In the genomic region with DNA sequence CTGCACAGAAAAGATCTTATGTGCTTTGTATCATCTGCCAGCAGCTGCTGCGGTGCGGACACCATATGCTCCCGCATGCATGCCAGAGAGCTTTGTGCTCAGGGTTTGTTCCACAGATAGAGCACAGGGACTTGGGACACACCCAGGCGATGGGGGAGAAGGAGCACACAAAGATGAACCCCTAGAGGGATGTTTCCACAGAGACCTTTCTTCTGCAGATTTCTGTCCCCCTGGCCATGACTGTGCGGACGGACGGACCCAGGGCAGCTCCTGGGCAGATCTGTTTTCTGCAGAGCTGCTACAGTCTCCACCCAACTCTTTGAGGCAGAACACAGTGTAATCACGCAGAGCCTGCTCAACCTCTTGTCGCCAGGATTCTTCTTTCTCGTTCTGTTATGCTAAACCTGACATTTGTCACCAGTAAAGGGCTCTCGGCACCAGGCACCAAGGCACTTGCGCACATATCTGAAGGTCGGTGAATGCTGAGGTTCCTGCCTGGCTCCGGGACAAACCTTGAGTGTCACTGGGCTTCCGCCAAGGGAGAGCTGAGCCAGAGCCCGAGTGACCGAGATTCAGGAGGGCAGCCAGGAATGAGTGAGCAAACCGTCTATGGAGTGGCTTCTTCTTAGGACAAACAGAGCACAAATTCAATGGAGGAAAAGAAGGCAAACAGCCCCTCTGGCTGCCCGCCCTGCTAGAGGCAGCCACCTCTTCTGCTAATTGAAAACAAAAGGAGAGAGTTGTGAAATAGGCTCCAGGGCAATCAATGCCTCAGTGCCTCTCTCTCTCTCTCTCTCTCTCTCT, we compare ENCODE assay signal across 8 mouse cellular contexts. TPM values are rescaled to one million over a fixed set of nuclear protein-coding genes. Genes with fewer than 3 reads are reported as not detected.
DNase-seq lines count a peak whose midpoint lies in the region; ATAC-seq and TF ChIP-seq lines count a peak whose summit lies in the region.

No protein-coding gene starts in this region.

- H3K4me1 ChIP-seq in hindbrain, embryonic 13.5 days (replicated peaks), result peaks cover 23% of the 10 kb centered on the region
- peaks cover 38% of the 10 kb centered on the region for H3K4me1 ChIP-seq in lung, postnatal 0 days (ENCODE audit: insufficient read depth, low read depth, low read length)

- WGBS in hindbrain, embryonic 13.5 days, result 15% methylated on average over 19 of the region's 19 CpGs
- WGBS in lung, postnatal 0 days, result 21% methylated on average over 19 of the region's 19 CpGs

- H3K36me3 ChIP-seq in hindbrain, embryonic 13.5 days, result no peaks in the 10 kb centered on the region
- H3K36me3 ChIP-seq in lung, postnatal 0 days (ENCODE audit: insufficient read depth, low read length), result no peaks in the 10 kb centered on the region

- H3K9me3 ChIP-seq in hindbrain, embryonic 13.5 days, result no peaks in the 10 kb centered on the region
- H3K9me3 ChIP-seq in lung, postnatal 0 days (ENCODE audit: low read length), result no peaks in the 10 kb centered on the region

- peak; percentile 85 for DNase-seq in adipocyte (ENCODE audit: low spot score)
- DNase-seq in cerebellum, postnatal 25 days, result peak; percentile 93
- peak; percentile 92 for DNase-seq in gastrocnemius, adult 2 months
- peak; percentile 33 for DNase-seq in layer of hippocampus, adult 9-11 months
- DNase-seq in lung, postnatal 0 days (ENCODE audit: low spot score), result peak; percentile 91
- DNase-seq in right cerebral cortex, postnatal 10 days (ENCODE audit: low spot score in 2 of 2), result peak; percentile 70 to 71
- no peak for DNase-seq in thymus, postnatal 10 days (ENCODE audit: low spot score in 2 of 2)

- peak overlapping the region; percentile 42 for H3K4me2 ChIP-seq in hindbrain, embryonic 13.5 days
- peak overlapping the region; percentile 14; the same call in 1 of the 2 replicates for H3K4me2 ChIP-seq in lung, postnatal 0 days (replicated peaks; ENCODE audit: low read depth, low read length)

- peak overlapping the region; percentile 84 for H3K27ac ChIP-seq in gastrocnemius, adult 2 months
- H3K27ac ChIP-seq in hindbrain, embryonic 13.5 days, result peak overlapping the region; percentile 89
- peak overlapping the region; percentile 88 for H3K27ac ChIP-seq in lung, postnatal 0 days (ENCODE audit: low read length)

- H3K27me3 ChIP-seq in hindbrain, embryonic 13.5 days, result peaks cover 15% of the 10 kb centered on the region; the same call in 1 of the 2 replicates
- H3K27me3 ChIP-seq in lung, postnatal 0 days (replicated peaks; ENCODE audit: insufficient read depth, low read length), result no peaks in the 10 kb centered on the region

- no peak for TF ChIP-seq CTCF in gastrocnemius, adult 2 months (IDR thresholded peaks at IDR 0.05)
- no peak for TF ChIP-seq CTCF in lung, postnatal 0 days (IDR thresholded peaks at IDR 0.05)

- peak overlapping the region; percentile 63 for H3K4me3 ChIP-seq in gastrocnemius, adult 2 months
- no peak overlapping the region for H3K4me3 ChIP-seq in hindbrain, embryonic 13.5 days
- no peak overlapping the region for H3K4me3 ChIP-seq in lung, postnatal 0 days (ENCODE audit: low read depth, low read length)

- peak overlapping the region; percentile 59 for H3K9ac ChIP-seq in hindbrain, embryonic 13.5 days
- no peak overlapping the region for H3K9ac ChIP-seq in lung, postnatal 0 days (replicated peaks; ENCODE audit: low read depth)

- peak; percentile 82 for TF ChIP-seq EP300 in lung, postnatal 0 days (IDR thresholded peaks at IDR 0.05)

- intact Hi-C loops in gastrocnemius, adult 2 months (cut with DNase I), result loop anchor here (2.0 kb wide), 1 partner anchor 34 kb away; no protein-coding TSS in a partner anchor

- peak; percentile 72 for ATAC-seq in hindbrain, embryonic 13.5 days (ENCODE audit: low FRiP score)
- ATAC-seq in lung, postnatal 0 days, result peak; percentile 84

RNA-seq across cellular contexts. Expression of a gene that starts 56.2 kb away (rescaled TPM):
- total RNA-seq in gastrocnemius, adult 2 months (2021), result 100 to 1,000 TPM in 1 of 2 experiments, 10 to 100 TPM in 1; 22.4 to 127 TPM
- polyA plus RNA-seq in hindbrain, embryonic 13.5 days (2015; fragmentation: Nextera tagmentation; extraction: Ambion mirVana), result 113 and 116 TPM in 2 replicates
- polyA plus RNA-seq in lung, postnatal 0 days (2015; fragmentation: Nextera tagmentation; extraction: Ambion mirVana), result 54.7 and 83.4 TPM in 2 replicates

Comparison
In these comparisons a context has a peak if more than half of its experiments do, and no peak if none do; other contexts are left out.
1. DNase-seq: peak in adipocyte (single experiment), cerebellum, postnatal 25 days (2 of 2), gastrocnemius, adult 2 months (single experiment), layer of hippocampus, adult 9-11 months (single experiment), lung, postnatal 0 days (single experiment) and right cerebral cortex, postnatal 10 days (2 of 2); none in thymus, postnatal 10 days (0 of 2).
2. Peak in every context shown above with its lines, with median percentiles within 50 percentile points of each other: H3K27ac ChIP-seq.